ENCODE assay signal across 10 mouse cellular contexts in genomic region chr3:92510786-92511185, GRCm38 (mm10). TPM values are rescaled to one million over a fixed set of nuclear protein-coding genes. Genes with fewer than 3 reads are reported as not detected.
A peak's percentile ranks its signal among the peaks of the same experiment; 100 is the strongest.
DNase-seq lines count a peak whose midpoint lies in the region; ATAC-seq lines count a peak whose summit lies in the region.
"Had no signal": no experiment of that assay in that cellular context is flagged by ENCODE, and none has a peak within 500 bp of the region (broad histone marks: within the 10 kb centered on the region; RNA-seq: fewer than 3 reads in every experiment).

No protein-coding gene starts in this region.

- ATAC-seq in kidney, embryonic 14.5 days (ENCODE audit: low FRiP score, low TSS enrichment): peak; percentile 87
- 0 out of 2 replicates have a peak, but pooled peaks have one; percentile 39 for ATAC-seq in stomach, embryonic 15.5 days (ENCODE audit: insufficient read depth, low FRiP score, low read depth)

- no peak overlapping the region for H3K27ac ChIP-seq in kidney, embryonic 14.5 days (ENCODE audit: low read depth, low read length)
- no peak overlapping the region for H3K27ac ChIP-seq in stomach, embryonic 15.5 days

- H3K9ac ChIP-seq in kidney, embryonic 14.5 days (ENCODE audit: low read depth, low read length): no peak overlapping the region
- H3K9ac ChIP-seq in stomach, embryonic 15.5 days: no peak overlapping the region

- no peak overlapping the region for H3K4me2 ChIP-seq in kidney, embryonic 14.5 days (replicated peaks; ENCODE audit: low read depth, low read length)
- H3K4me2 ChIP-seq in stomach, embryonic 15.5 days: no peak overlapping the region

- DNase-seq in left cerebral cortex, adult 18-20 months (ENCODE audit: low spot score in 2 of 2): peak; percentile 22 to 28
- DNase-seq in left cerebral cortex, adult 8-10 months (ENCODE audit: low spot score in 2 of 2): no peak
- DNase-seq in ES-CJ7 (ENCODE audit: low read depth, low spot score): peak; percentile 47
- DNase-seq in adrenal gland, adult 8-10 months: peak; percentile 50
- DNase-seq in B cell, adult 2 months: no peak
- no peak for DNase-seq in thymus, postnatal 25 days

- no peak overlapping the region for H3K4me3 ChIP-seq in kidney, embryonic 14.5 days (ENCODE audit: low read length)
- H3K4me3 ChIP-seq in stomach, embryonic 15.5 days (replicated peaks): no peak overlapping the region

- no peaks in the 10 kb centered on the region for H3K27me3 ChIP-seq in kidney, embryonic 14.5 days (ENCODE audit: control insufficient read depth, insufficient read depth, low read length)
- H3K27me3 ChIP-seq in stomach, embryonic 15.5 days (replicated peaks): no peaks in the 10 kb centered on the region

- no peaks in the 10 kb centered on the region for H3K36me3 ChIP-seq in kidney, embryonic 14.5 days (ENCODE audit: control insufficient read depth, insufficient read depth, low read length)
- no peaks in the 10 kb centered on the region for H3K36me3 ChIP-seq in stomach, embryonic 15.5 days

- no peaks in the 10 kb centered on the region for H3K9me3 ChIP-seq in kidney, embryonic 14.5 days (ENCODE audit: control insufficient read depth, low read length)
- H3K9me3 ChIP-seq in stomach, embryonic 15.5 days: no peaks in the 10 kb centered on the region

- H3K4me1 ChIP-seq in kidney, embryonic 14.5 days (ENCODE audit: control insufficient read depth, insufficient read depth, low read length): no peaks in the 10 kb centered on the region
- H3K4me1 ChIP-seq in stomach, embryonic 15.5 days: no peaks in the 10 kb centered on the region

RNA-seq across cellular contexts. Expression of gene Sprr4, which starts 10.5 kb away (rescaled TPM):
- not detected for total RNA-seq in left cerebral cortex, adult 18-20 months (2021)
- total RNA-seq in left cerebral cortex, adult 8-10 months (2022): not detected
- not detected for total RNA-seq in adrenal gland, adult 8-10 months (2022)
- not detected in 2 replicates for polyA plus RNA-seq in kidney, embryonic 14.5 days (2014; fragmentation: Nextera tagmentation; extraction: Ambion mirVana)
- polyA plus RNA-seq in stomach, embryonic 15.5 days (2015; fragmentation: Nextera tagmentation; extraction: Ambion mirVana): not detected in 2 replicates
- total RNA-seq: layer of hippocampus, postnatal 25 days had no signal
- polyA plus RNA-seq: small intestine, adult 2 months had no signal

RNA-seq across cellular contexts. Expression of gene 2310046K23Rik, which starts 23.5 kb away (rescaled TPM):
- not detected for total RNA-seq in left cerebral cortex, adult 18-20 months (2021)
- not detected for total RNA-seq in left cerebral cortex, adult 8-10 months (2022)
- total RNA-seq in adrenal gland, adult 8-10 months (2022): not detected
- not detected in 2 replicates for polyA plus RNA-seq in kidney, embryonic 14.5 days (2014; fragmentation: Nextera tagmentation; extraction: Ambion mirVana)
- polyA plus RNA-seq in stomach, embryonic 15.5 days (2015; fragmentation: Nextera tagmentation; extraction: Ambion mirVana): not detected in 2 replicates
- total RNA-seq: layer of hippocampus, postnatal 25 days had no signal
- polyA plus RNA-seq: small intestine, adult 2 months had no signal

RNA-seq across cellular contexts. Expression of gene Sprr1a, which starts 25.1 kb away (rescaled TPM):
- total RNA-seq in left cerebral cortex, adult 18-20 months (2021): not detected
- total RNA-seq in left cerebral cortex, adult 8-10 months (2022): not detected
- not detected for total RNA-seq in adrenal gland, adult 8-10 months (2022)
- polyA plus RNA-seq in kidney, embryonic 14.5 days (2014; fragmentation: Nextera tagmentation; extraction: Ambion mirVana): 8.1 and 8.4 TPM in 2 replicates
- polyA plus RNA-seq in stomach, embryonic 15.5 days (2015; fragmentation: Nextera tagmentation; extraction: Ambion mirVana): 69.5 and 186 TPM in 2 replicates
- total RNA-seq: layer of hippocampus, postnatal 25 days had no signal

RNA-seq across cellular contexts. Expression of gene Sprr3, which starts 52.3 kb away (rescaled TPM):
- total RNA-seq in left cerebral cortex, adult 18-20 months (2021): not detected
- total RNA-seq in left cerebral cortex, adult 8-10 months (2022): not detected
- total RNA-seq in adrenal gland, adult 8-10 months (2022): not detected
- not detected in 2 replicates for polyA plus RNA-seq in kidney, embryonic 14.5 days (2014; fragmentation: Nextera tagmentation; extraction: Ambion mirVana)
- polyA plus RNA-seq in stomach, embryonic 15.5 days (2015; fragmentation: Nextera tagmentation; extraction: Ambion mirVana): 30.3 and 125 TPM in 2 replicates
- total RNA-seq: layer of hippocampus, postnatal 25 days had no signal

Comparison
In these comparisons a context has a peak if more than half of its experiments do, and no peak if none do; other contexts are left out.
1. DNase-seq: peak in left cerebral cortex, adult 18-20 months (2 of 2), ES-CJ7 (single experiment) and adrenal gland, adult 8-10 months (single experiment); none in left cerebral cortex, adult 8-10 months (0 of 2), B cell, adult 2 months (0 of 2) and thymus, postnatal 25 days (single experiment).